Mouse (Mus musculus) heart, adult 2 months (tissue): Measurements from ENCODE around the gene Mef2a. TPM values are rescaled to one million over a fixed set of nuclear protein-coding genes. Genes with fewer than 3 reads are reported as not detected.
A peak's percentile ranks its signal among the peaks of the same experiment; 100 is the strongest.

Experiments
- DNase-seq, 2 experiments: peaks; one replicate each; pipeline ENCODE4 v3.0.0; 2021
- H3K27ac ChIP-seq: fragments of 200-600 bp; 2 replicates; pipeline ENCODE4 v1.8.1; 2022
- H3K27me3 ChIP-seq: fragments of 200-500 bp; 2 replicates; pipeline ENCODE4 v1.6.1; 2012; ENCODE audit warnings: mild to moderate bottlenecking, low read length, inconsistent platforms, mixed read lengths; ENCODE audit not compliant: control insufficient read depth, insufficient read depth
- H3K36me3 ChIP-seq: fragments of 200-500 bp; 2 replicates; pipeline ENCODE4 v1.6.1; 2012; ENCODE audit warnings: low read length, inconsistent platforms; ENCODE audit not compliant: control insufficient read depth, insufficient read depth
- H3K4me1 ChIP-seq: fragments of 200-500 bp; 2 replicates; pipeline ENCODE4 v1.6.1; 2011; ENCODE audit warnings: low read length; ENCODE audit not compliant: control insufficient read depth, insufficient read depth
- H3K4me3 ChIP-seq: fragments of 200-600 bp; 2 replicates; pipeline ENCODE4 v1.8.1; 2022
- H3K79me2 ChIP-seq: fragments of 200-500 bp; replicated peaks from 2 replicates; pipeline ENCODE4 v1.6.1; 2012; ENCODE audit warnings: mild to moderate bottlenecking, inconsistent platforms, low read length, moderate library complexity, mixed read lengths; ENCODE audit not compliant: control insufficient read depth, insufficient read depth
- H3K9ac ChIP-seq: fragments of 200-500 bp; 2 replicates; pipeline ENCODE4 v1.6.1; 2012; ENCODE audit warnings: low read depth, mild to moderate bottlenecking, control low read depth, inconsistent platforms, low read length, mixed read lengths
- CTCF ChIP-seq: fragments of 200-600 bp; IDR thresholded peaks from 2 replicates; pipeline ENCODE4 v1.8.1; 2022; ENCODE audit warnings: antibody characterized with exemption, mild to moderate bottlenecking, moderate library complexity
- EP300 ChIP-seq: fragments of 200-500 bp; IDR thresholded peaks from 2 replicates; pipeline ENCODE4 v1.6.1; 2011; ENCODE audit warnings: low read depth, low read length, control low read depth; ENCODE audit not compliant: insufficient read depth
- POLR2A ChIP-seq: fragments of 200-500 bp; IDR thresholded peaks from 2 replicates; pipeline ENCODE4 v1.6.1; 2011; ENCODE audit warnings: mild to moderate bottlenecking, low read depth, low read length, control low read depth; ENCODE audit not compliant: insufficient read depth
- WGBS: fragments of 180-500 bp; shearing (Covaris S2); methylation state at CpG from one replicate; pipeline ENCODE4 v1.1.7; 2018; 5-methylcytosine and 5-hydroxymethylcytosine counted together
- intact Hi-C: fragments of 180-260 bp; cut with DNase I; formaldehyde crosslinking; loops from one replicate; pipeline ENCODE4 v1.15.1; 2025
- polyA plus RNA-seq: library from polyadenylated mRNA; depleted of rRNA; stranded (reverse); fragments of >200 nt; gene quantifications from 2 replicates; pipeline ENCODE4 v1.2.3, GENCODE M21; 2012
- total RNA-seq, 2 experiments: library from RNA; stranded (reverse); gene quantifications; 2 replicates each; pipeline ENCODE4 v1.2.3; 2021

Gene Mef2a
- total and polyA plus RNA-seq, 3 experiments = 73.4 to 141 (median 134) TPM

DNA sequence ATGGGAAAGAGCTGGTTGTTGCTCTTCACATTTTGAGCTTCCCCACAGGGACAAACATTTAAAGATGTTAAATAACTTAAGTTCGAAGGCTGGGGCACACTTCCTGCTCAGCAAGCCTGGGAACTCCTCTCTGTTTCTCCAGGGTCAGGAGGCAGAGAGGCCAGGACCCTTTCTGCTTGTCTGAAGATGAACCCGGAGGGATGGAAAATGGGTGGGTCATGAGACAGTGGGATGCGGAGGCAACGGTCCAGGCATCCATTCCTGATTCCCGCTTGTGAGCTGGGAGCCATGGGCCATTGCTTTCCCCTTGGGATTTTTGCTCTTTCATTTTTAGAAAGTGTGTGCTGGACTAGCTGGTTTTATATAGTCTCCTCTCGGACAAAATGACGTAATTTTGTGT, 17.4 kb upstream of the Mef2a start:
- 67% methylated on average over 7 of the region's 7 CpGs for WGBS
- no peaks in the 10 kb centered on the region for H3K27me3 ChIP-seq
- TF ChIP-seq CTCF (no peak), POLR2A (no peak)

DNA sequence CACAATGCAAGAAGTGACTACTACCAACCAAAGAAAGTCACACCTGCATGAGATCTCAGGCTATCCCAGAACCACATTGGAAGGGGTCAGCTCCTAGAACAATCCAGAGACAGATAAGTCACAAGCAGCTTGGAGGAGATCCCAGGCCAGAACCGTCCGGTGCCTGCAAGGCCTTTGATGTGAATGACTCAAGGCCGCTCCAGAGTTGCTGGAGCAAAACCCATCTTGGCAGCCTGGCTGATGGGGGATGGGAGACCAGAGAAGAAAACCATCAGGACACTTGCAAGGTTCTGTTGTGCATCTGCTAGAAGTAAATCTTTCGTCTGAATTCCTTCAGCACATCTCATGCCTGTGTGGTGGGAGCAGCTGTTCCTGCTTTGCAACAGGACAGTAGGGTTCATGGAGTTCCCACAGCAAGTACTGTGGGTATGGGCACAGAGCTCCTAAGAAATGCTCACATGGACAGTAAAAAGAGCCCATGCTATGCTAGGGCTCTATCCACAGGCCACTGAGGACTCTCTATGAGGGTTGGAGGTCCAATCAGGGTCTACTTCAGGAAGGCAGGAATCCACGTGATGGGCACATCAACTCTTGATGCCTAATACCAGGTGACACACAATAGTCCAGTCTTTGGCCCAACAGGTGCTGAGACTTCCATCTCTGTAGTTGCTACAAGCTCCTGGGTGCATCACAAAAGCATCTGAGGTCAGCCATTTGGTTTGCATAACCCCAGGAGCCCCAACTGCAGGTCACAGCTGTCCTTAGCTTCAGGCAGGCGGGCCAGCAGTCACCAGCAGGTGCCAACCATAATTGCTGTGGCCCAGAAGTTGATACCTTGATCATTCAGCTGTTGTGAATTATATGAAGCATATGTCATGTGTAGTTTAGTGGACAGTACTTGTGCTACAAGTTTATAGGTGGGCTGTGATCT, 12.5 kb upstream of the Mef2a start:
- intact Hi-C loops = no loop called here
- Histone ChIP-seq H3K4me3 (no peak overlapping the region), H3K27me3 (no peaks in the 10 kb centered on the region), H3K27ac (no peak overlapping the region), H3K9ac (no peak overlapping the region), H3K4me1 (peaks cover 4% of the 10 kb centered on the region), H3K36me3 (no peaks in the 10 kb centered on the region), H3K79me2 (no peaks in the 10 kb centered on the region)
- WGBS = 61% methylated on average over 6 of the region's 6 CpGs
- TF ChIP-seq POLR2A (no peak), CTCF (no peak), EP300 (no peak)
- no peak for DNase-seq

More for the DNA sequence above, 17.4 kb upstream of the Mef2a start:
- no peaks in the 10 kb centered on the region for H3K79me2 ChIP-seq
- no peak overlapping the region for H3K4me3 ChIP-seq
- no peaks in the 10 kb centered on the region for H3K36me3 ChIP-seq
- H3K27ac ChIP-seq = no peak overlapping the region; the same call in 1 of the 2 replicates
- no peak overlapping the region for H3K9ac ChIP-seq
- intact Hi-C loops = no loop called here
- peak in 1 of 2 experiments; percentile 52 for DNase-seq
- peaks cover under 1% of the 10 kb centered on the region; the same call in 1 of the 2 replicates for H3K4me1 ChIP-seq

DNA sequence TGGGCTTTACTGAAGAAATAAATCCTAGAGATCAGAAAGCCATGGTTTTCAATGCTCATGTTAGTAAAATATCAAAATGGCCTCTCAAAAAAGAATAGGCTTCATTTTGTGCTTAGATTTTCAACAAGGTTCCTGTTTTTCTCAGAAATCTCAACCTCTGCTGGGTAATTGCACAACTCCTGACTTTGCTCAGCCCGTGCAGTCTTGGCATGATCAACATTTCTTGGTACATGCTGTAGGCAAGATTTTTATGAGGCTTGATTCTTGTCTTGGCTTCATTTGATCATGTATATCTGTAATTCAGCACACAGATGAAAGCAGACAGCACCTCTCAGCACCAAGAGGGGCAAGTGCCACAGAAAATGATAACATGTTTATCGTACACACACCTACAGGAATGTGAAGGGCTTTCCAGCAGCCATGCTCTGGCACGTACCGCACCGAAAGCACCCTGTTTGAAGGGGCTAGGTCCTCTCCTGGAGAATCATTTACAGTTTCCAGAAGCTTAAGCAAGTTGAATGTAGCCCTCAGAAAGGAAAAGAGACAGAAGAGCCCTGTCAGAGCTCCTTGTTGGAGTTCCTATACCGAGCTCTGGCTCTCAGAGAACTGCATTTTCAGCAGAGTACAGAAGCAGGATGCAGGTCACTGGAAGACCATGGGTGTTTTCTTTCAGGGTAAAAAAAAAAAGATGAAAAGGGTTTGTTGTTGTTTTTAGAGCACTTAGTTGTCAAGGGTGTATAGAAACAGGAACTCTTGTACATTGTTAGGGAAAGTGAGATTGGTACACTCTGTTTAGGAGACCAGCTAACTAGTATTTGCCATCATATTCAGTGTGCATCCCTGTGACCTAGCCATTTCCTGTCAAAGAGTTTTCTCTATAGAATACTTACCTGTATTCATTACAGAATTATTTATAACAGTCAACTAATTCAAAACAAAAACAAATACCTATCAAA, 7.8 kb upstream of the Mef2a start:
- Histone ChIP-seq H3K4me3 (no peak overlapping the region), H3K4me1 (peaks cover 4% of the 10 kb centered on the region), H3K36me3 (no peaks in the 10 kb centered on the region), H3K79me2 (no peaks in the 10 kb centered on the region), H3K27me3 (no peaks in the 10 kb centered on the region), H3K27ac (no peak overlapping the region; the same call in 1 of the 2 replicates), H3K9ac (no peak overlapping the region)
- 59% methylated on average over 6 of the region's 6 CpGs for WGBS
- intact Hi-C loops = no loop called here
- TF ChIP-seq EP300 (no peak), CTCF (no peak), POLR2A (no peak)
- peak in 1 of 2 experiments; percentile 28 for DNase-seq

DNA sequence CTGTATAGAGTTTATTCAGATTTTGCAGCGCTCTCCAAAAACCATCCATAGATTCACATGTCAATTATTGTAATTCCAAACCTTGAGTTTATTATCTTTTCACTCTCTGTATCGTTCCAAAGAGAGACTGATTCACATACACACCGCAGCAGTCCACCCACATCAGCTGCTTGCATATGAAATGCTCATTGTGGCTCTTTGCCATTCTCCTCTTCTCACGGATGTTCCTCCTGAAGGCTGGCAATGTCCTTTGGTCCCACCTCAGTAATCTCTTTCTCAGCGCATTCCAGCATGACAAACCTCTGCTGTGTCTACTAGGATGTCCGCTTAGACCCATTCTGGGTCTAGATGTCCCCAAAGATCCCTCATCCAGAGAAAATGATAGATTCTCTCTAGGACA, 4.1 kb upstream of the Mef2a start:
- Histone ChIP-seq H3K4me3 (no peak overlapping the region), H3K27ac (no peak overlapping the region), H3K9ac (no peak overlapping the region), H3K36me3 (no peaks in the 10 kb centered on the region), H3K27me3 (no peaks in the 10 kb centered on the region), H3K4me1 (peaks cover 9% of the 10 kb centered on the region), H3K79me2 (peaks cover 3% of the 10 kb centered on the region)
- no peak for TF ChIP-seq CTCF
- TF ChIP-seq EP300 = no peak
- no peak for TF ChIP-seq POLR2A
- WGBS = 85% methylated on average over 6 of the region's 6 CpGs
- intact Hi-C loops = no loop called here
- no peak for DNase-seq

DNA sequence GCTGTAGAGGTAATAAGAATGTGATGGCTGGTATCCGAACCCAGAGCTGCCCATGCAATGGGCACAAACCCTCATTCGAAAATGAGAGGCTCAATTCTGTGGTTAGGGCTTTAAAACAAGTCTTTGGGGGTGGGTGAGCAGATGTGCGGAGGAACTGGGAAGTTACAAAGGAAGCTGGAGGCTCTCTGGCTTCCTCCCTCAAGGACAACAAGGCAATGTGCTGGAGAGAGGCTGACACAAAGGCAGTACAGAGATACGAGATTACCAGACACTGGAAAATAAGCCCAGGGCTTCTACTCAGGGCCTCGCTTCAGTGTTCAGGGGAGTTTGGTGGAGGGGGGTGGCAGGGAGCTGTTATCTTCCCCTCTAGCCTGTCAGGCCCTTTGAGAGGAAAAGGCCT, 1.3 kb upstream of the Mef2a start:
- WGBS = 22% methylated on average over 5 of the region's 5 CpGs
- H3K9ac ChIP-seq = no peak overlapping the region
- TF ChIP-seq CTCF = no peak
- TF ChIP-seq EP300 = peak; percentile 73; the same call in 1 of the 2 replicates
- no peak for TF ChIP-seq POLR2A

More for the DNA sequence above, 1.3 kb upstream of the Mef2a start:
- Histone ChIP-seq H3K4me3 (no peak overlapping the region; the same call in 1 of the 2 replicates), H3K36me3 (peaks cover 2% of the 10 kb centered on the region; the same call in 1 of the 2 replicates), H3K27me3 (no peaks in the 10 kb centered on the region), H3K79me2 (peaks cover 7% of the 10 kb centered on the region), H3K4me1 (peaks cover 10% of the 10 kb centered on the region), H3K27ac (peak overlapping the region; percentile 99)
- peak; percentile 56 to 64 for DNase-seq
- intact Hi-C loops = loop anchor here (1.0 to 5.0 kb wide), 9 partner anchors 47 to 248 kb away; partner anchors contain the start of gene Lysmd4
